Mouse (Mus musculus) liver, embryonic 12.5 days (tissue): ENCODE measurements around the gene St8sia1. TPM values are rescaled to one million over a fixed set of nuclear protein-coding genes. Genes with fewer than 3 reads are reported as not detected.
A peak's percentile ranks its signal among the peaks of the same experiment; 100 is the strongest.

Source experiments
- ATAC-seq: fragments of 200-750 bp; cut with Nextera tagmentation; 2 replicates; pipeline ENCODE4 v1.8.0; 2017; ENCODE audit warnings: moderate number of reproducible peaks, mild to moderate bottlenecking, moderate library complexity
- H3K27ac ChIP-seq: fragments of 300-500 bp; sonication (generic); 2 replicates; pipeline ENCODE4 v1.5.1; 2016; ENCODE audit warnings: mild to moderate bottlenecking
- H3K27me3 ChIP-seq: fragments of 300-500 bp; sonication (generic); replicated peaks from 2 replicates; pipeline ENCODE4 v1.6.1; 2016; ENCODE audit warnings: mild to moderate bottlenecking, moderate library complexity
- H3K36me3 ChIP-seq: fragments of 300-500 bp; sonication (generic); 2 replicates; pipeline ENCODE4 v1.6.1; 2016; ENCODE audit warnings: mild to moderate bottlenecking, moderate library complexity
- H3K4me1 ChIP-seq: fragments of 300-500 bp; sonication (generic); 2 replicates; pipeline ENCODE4 v1.6.1; 2016
- H3K4me2 ChIP-seq: fragments of 300-500 bp; sonication (generic); 2 replicates; pipeline ENCODE4 v1.6.1; 2016; ENCODE audit warnings: mild to moderate bottlenecking, moderate library complexity
- H3K4me3 ChIP-seq: fragments of 300-500 bp; sonication (generic); 2 replicates; pipeline ENCODE4 v1.5.1; 2016; ENCODE audit warnings: mild to moderate bottlenecking, moderate library complexity
- H3K9ac ChIP-seq: fragments of 300-500 bp; sonication (generic); 2 replicates; pipeline ENCODE4 v1.6.1; 2016; ENCODE audit warnings: mild to moderate bottlenecking, moderate library complexity
- H3K9me3 ChIP-seq: fragments of 300-500 bp; sonication (generic); replicated peaks from 2 replicates; pipeline ENCODE4 v1.6.1; 2016; ENCODE audit warnings: mild to moderate bottlenecking, moderate library complexity
- WGBS: fragments of 180-500 bp; shearing (Covaris S2); methylation state at CpG from one replicate; pipeline ENCODE4 v1.1.7; 2016; ENCODE audit not compliant: insufficient replicate concordance; 5-methylcytosine and 5-hydroxymethylcytosine counted together
- polyA plus RNA-seq: library from polyadenylated mRNA; unstranded; fragments of >200 nt; fragmentation: Nextera tagmentation; extraction: Ambion mirVana; gene quantifications from 2 replicates; pipeline ENCODE4 v1.2.1, GENCODE M21; 2016

St8sia1 gene
- polyA plus RNA-seq, 1 experiment from 2014 or later = 0.67 TPM

GRCm38 (mm10) chr6:142916271-142916941, 47.8 kb downstream of the St8sia1 start:
- H3K27ac ChIP-seq = no peak overlapping the region
- peaks cover 6% of the 10 kb centered on the region for H3K4me1 ChIP-seq
- no peak overlapping the region for H3K9ac ChIP-seq
- H3K9me3 ChIP-seq = no peaks in the 10 kb centered on the region
- 62% methylated on average over 11 of the region's 11 CpGs for WGBS
- no peaks in the 10 kb centered on the region for H3K36me3 ChIP-seq
- H3K4me3 ChIP-seq = no peak overlapping the region
- H3K4me2 ChIP-seq = no peak overlapping the region
- no peaks in the 10 kb centered on the region for H3K27me3 ChIP-seq
- no peak for ATAC-seq

GRCm38 (mm10) chr6:142915464-142915863, 48.8 kb downstream of the St8sia1 start:
- Histone ChIP-seq H3K27ac (no peak overlapping the region), H3K4me2 (no peak overlapping the region), H3K9me3 (no peaks in the 10 kb centered on the region), H3K36me3 (no peaks in the 10 kb centered on the region), H3K4me3 (no peak overlapping the region), H3K9ac (no peak overlapping the region), H3K27me3 (no peaks in the 10 kb centered on the region), H3K4me1 (peaks cover 14% of the 10 kb centered on the region)
- no peak for ATAC-seq
- 23% methylated on average over 5 of the region's 5 CpGs for WGBS

- H3K4me3 ChIP-seq = no peak overlapping the region
- H3K4me2 ChIP-seq = no peak overlapping the region
- H3K27me3 ChIP-seq = no peaks in the 10 kb centered on the region
- H3K9ac ChIP-seq = no peak overlapping the region
- peaks cover 18% of the 10 kb centered on the region for H3K4me1 ChIP-seq
- WGBS = 71% methylated on average over 10 of the region's 10 CpGs
- no peaks in the 10 kb centered on the region for H3K9me3 ChIP-seq
- ATAC-seq = no peak
- no peak overlapping the region for H3K27ac ChIP-seq
- no peaks in the 10 kb centered on the region for H3K36me3 ChIP-seq
Observed at GRCm38 (mm10) chr6:142914676-142915075, 49.6 kb downstream of the St8sia1 start.

GRCm38 (mm10) chr6:142911263-142911662, 53.0 kb downstream of the St8sia1 start:
- Histone ChIP-seq H3K4me2 (no peak overlapping the region), H3K36me3 (no peaks in the 10 kb centered on the region), H3K27ac (no peak overlapping the region), H3K4me1 (peaks cover 35% of the 10 kb centered on the region), H3K4me3 (no peak overlapping the region), H3K27me3 (no peaks in the 10 kb centered on the region), H3K9ac (no peak overlapping the region), H3K9me3 (no peaks in the 10 kb centered on the region)
- peak; percentile 89 for ATAC-seq
- 43% methylated on average over 3 of the region's 3 CpGs for WGBS

GRCm38 (mm10) chr6:142910721-142911120, 53.5 kb downstream of the St8sia1 start:
- peaks cover 35% of the 10 kb centered on the region for H3K4me1 ChIP-seq
- H3K27ac ChIP-seq = no peak overlapping the region
- no peak overlapping the region for H3K9ac ChIP-seq
- ATAC-seq = no peak
- no peaks in the 10 kb centered on the region for H3K9me3 ChIP-seq
- no peak overlapping the region for H3K4me3 ChIP-seq
- WGBS = 82% methylated on average over 7 of the region's 7 CpGs
- no peaks in the 10 kb centered on the region for H3K36me3 ChIP-seq
- no peaks in the 10 kb centered on the region for H3K27me3 ChIP-seq
- no peak overlapping the region for H3K4me2 ChIP-seq

GRCm38 (mm10) chr6:142909771-142910105, 54.5 kb downstream of the St8sia1 start:
- no peak for ATAC-seq
- Histone ChIP-seq H3K4me3 (no peak overlapping the region), H3K9ac (no peak overlapping the region), H3K36me3 (no peaks in the 10 kb centered on the region), H3K27ac (no peak overlapping the region), H3K4me1 (peaks cover 35% of the 10 kb centered on the region), H3K4me2 (no peak overlapping the region), H3K27me3 (no peaks in the 10 kb centered on the region), H3K9me3 (no peaks in the 10 kb centered on the region)
- WGBS = 67% methylated on average over 3 of the region's 3 CpGs

- ATAC-seq = 0 out of 2 replicates have a peak, but pooled peaks have one; percentile 16
- WGBS = 34% methylated on average over 5 of the region's 5 CpGs
- Histone ChIP-seq H3K27me3 (no peaks in the 10 kb centered on the region), H3K4me3 (no peak overlapping the region), H3K9me3 (no peaks in the 10 kb centered on the region), H3K4me2 (no peak overlapping the region), H3K36me3 (no peaks in the 10 kb centered on the region), H3K27ac (peak overlapping the region; percentile 39; the same call in 1 of the 2 replicates), H3K4me1 (peaks cover 35% of the 10 kb centered on the region), H3K9ac (no peak overlapping the region)
Observed at GRCm38 (mm10) chr6:142908911-142909770, 55.1 kb downstream of the St8sia1 start.

GRCm38 (mm10) chr6:142908412-142908811, 55.8 kb downstream of the St8sia1 start:
- 55% methylated on average over 3 of the region's 3 CpGs for WGBS
- Histone ChIP-seq H3K9me3 (no peaks in the 10 kb centered on the region), H3K4me2 (no peak overlapping the region), H3K4me3 (no peak overlapping the region), H3K27ac (no peak overlapping the region), H3K4me1 (peaks cover 35% of the 10 kb centered on the region), H3K36me3 (no peaks in the 10 kb centered on the region), H3K27me3 (no peaks in the 10 kb centered on the region), H3K9ac (no peak overlapping the region)
- ATAC-seq = peak; percentile 48; the same call in 1 of the 2 replicates

GRCm38 (mm10) chr6:142895371-142895770, 68.9 kb downstream of the St8sia1 start:
- ATAC-seq = no peak
- Histone ChIP-seq H3K4me2 (no peak overlapping the region), H3K9ac (no peak overlapping the region), H3K36me3 (no peaks in the 10 kb centered on the region), H3K9me3 (no peaks in the 10 kb centered on the region), H3K27ac (no peak overlapping the region), H3K4me1 (peaks cover 14% of the 10 kb centered on the region), H3K27me3 (no peaks in the 10 kb centered on the region), H3K4me3 (no peak overlapping the region)
- 68% methylated on average over 3 of the region's 3 CpGs for WGBS

GRCm38 (mm10) chr6:142893716-142894115, 70.5 kb downstream of the St8sia1 start:
- ATAC-seq = no peak
- peaks cover 26% of the 10 kb centered on the region for H3K4me1 ChIP-seq
- 80% methylated on average over 4 of the region's 4 CpGs for WGBS

GRCm38 (mm10) chr6:142890321-142890720, 73.9 kb downstream of the St8sia1 start:
- no peaks in the 10 kb centered on the region for H3K27me3 ChIP-seq
- no peak overlapping the region for H3K27ac ChIP-seq
- H3K9ac ChIP-seq = no peak overlapping the region
- no peak overlapping the region for H3K4me3 ChIP-seq
- peaks cover 34% of the 10 kb centered on the region for H3K4me1 ChIP-seq
- 55% methylated on average over 6 of the region's 6 CpGs for WGBS
- no peaks in the 10 kb centered on the region for H3K9me3 ChIP-seq
- peak overlapping the region; percentile 36 for H3K4me2 ChIP-seq
- peak; percentile 76 for ATAC-seq
- no peaks in the 10 kb centered on the region for H3K36me3 ChIP-seq

More at GRCm38 (mm10) chr6:142893716-142894115, 70.5 kb downstream of the St8sia1 start:
- Histone ChIP-seq H3K4me3 (no peak overlapping the region), H3K9me3 (no peaks in the 10 kb centered on the region), H3K36me3 (no peaks in the 10 kb centered on the region), H3K27ac (no peak overlapping the region), H3K4me2 (no peak overlapping the region), H3K9ac (no peak overlapping the region), H3K27me3 (no peaks in the 10 kb centered on the region)

GRCm38 (mm10) chr6:142888970-142889740, 75.1 kb downstream of the St8sia1 start:
- Histone ChIP-seq H3K27me3 (no peaks in the 10 kb centered on the region), H3K27ac (no peak overlapping the region), H3K9me3 (no peaks in the 10 kb centered on the region), H3K36me3 (no peaks in the 10 kb centered on the region), H3K4me3 (no peak overlapping the region), H3K9ac (no peak overlapping the region), H3K4me1 (peaks cover 42% of the 10 kb centered on the region), H3K4me2 (no peak overlapping the region)
- ATAC-seq = no peak
- 74% methylated on average over 9 of the region's 9 CpGs for WGBS
